In genomic region chr11:68185647-68186046, GRCm38 (mm10) we compare ENCODE assay signal across 22 mouse cellular contexts.
A peak's percentile ranks its signal among the peaks of the same experiment; 100 is the strongest.
DNase-seq lines count a peak whose midpoint lies in the region; ATAC-seq lines count a peak whose summit lies in the region.
"Had no signal": no experiment of that assay in that cellular context is flagged by ENCODE, and none has a peak within 500 bp of the region (broad histone marks: within the 10 kb centered on the region; RNA-seq: fewer than 3 reads in every experiment).

No protein-coding gene starts in this region.

- ATAC-seq in frontal cortex, adult (ENCODE audit: low TSS enrichment), result peak; percentile 93
- ATAC-seq: activated CD4-positive, CD25-positive, alpha-beta regulatory T cell, adult 4 months; CD4-positive, CD25-positive, alpha-beta regulatory T cell, adult 4 months; forebrain, embryonic 14.5 days; Patski had no signal

- DNase-seq in frontal cortex, postnatal 25 days (ENCODE audit: low spot score in 2 of 2), result no peak
- DNase-seq in frontal cortex, postnatal 36 days (ENCODE audit: low spot score in 2 of 2), result peak; percentile 42 to 55
- no peak for DNase-seq in frontal cortex, postnatal 14 days (ENCODE audit: low spot score in 2 of 2)
- peak; percentile 61 for DNase-seq in right cerebral cortex, adult 18-20 months
- DNase-seq in right cerebral cortex, postnatal 14 days, result no peak
- DNase-seq in thymus, adult 18-20 months, result no peak
- DNase-seq: adrenal gland, adult 8-10 months; adrenal gland, postnatal 14 days; adrenal gland, postnatal 36 days; B cell, adult 2 months; cerebellum, adult 11 months; cerebellum, adult 18-20 months; cerebellum, adult 8-10 months; cerebellum, adult 9-11 months; cerebellum, postnatal 14 days; cerebellum, postnatal 36 days; embryo, embryonic 11 days had no signal

Comparison
In these comparisons a context has a peak if more than half of its experiments do, and no peak if none do; other contexts are left out.
1. DNase-seq: peak in frontal cortex, postnatal 36 days (2 of 2) and right cerebral cortex, adult 18-20 months (single experiment); none in frontal cortex, postnatal 25 days (0 of 2), frontal cortex, postnatal 14 days (0 of 2), right cerebral cortex, postnatal 14 days (single experiment) and thymus, adult 18-20 months (0 of 2).